13 mouse cellular contexts compared by ENCODE assay signal in the genomic region with DNA sequence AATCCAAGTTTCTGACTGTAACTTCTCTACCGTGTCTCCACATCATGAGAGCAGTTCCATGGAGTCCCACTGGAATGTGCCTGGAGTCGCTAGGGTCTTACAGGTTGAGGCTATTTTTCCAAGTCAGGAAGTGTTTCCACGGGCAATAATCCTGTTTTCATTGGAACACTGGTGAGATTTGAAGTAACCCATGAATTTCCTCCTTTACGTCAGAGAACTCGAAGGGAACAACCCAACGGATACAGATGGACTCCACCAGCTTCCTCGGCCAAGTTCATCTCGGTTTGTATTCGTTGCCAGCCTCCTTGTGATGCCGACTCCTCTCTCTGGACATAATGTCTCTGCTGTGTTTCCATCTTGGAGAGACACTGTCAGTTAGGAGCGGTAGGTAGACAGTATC.
"Had no signal": no experiment of that assay in that cellular context is flagged by ENCODE, and none has a peak within 500 bp of the region (broad histone marks: within the 10 kb centered on the region; RNA-seq: fewer than 3 reads in every experiment).

No protein-coding gene starts in this region.

- ATAC-seq: lung, postnatal 0 days; midbrain, embryonic 13.5 days had no signal

- H3K4me2 ChIP-seq: liver, embryonic 11.5 days; liver, embryonic 15.5 days; midbrain, embryonic 13.5 days; stomach, embryonic 15.5 days had no signal

- H3K27me3 ChIP-seq: liver, embryonic 15.5 days; midbrain, embryonic 13.5 days; stomach, embryonic 15.5 days had no signal

- H3K9me3 ChIP-seq: limb, embryonic 10.5 days; liver, embryonic 15.5 days; midbrain, embryonic 13.5 days; stomach, embryonic 15.5 days had no signal

- H3K36me3 ChIP-seq: limb, embryonic 10.5 days; liver, embryonic 15.5 days; midbrain, embryonic 13.5 days; stomach, embryonic 15.5 days had no signal

- H3K9ac ChIP-seq: liver, embryonic 15.5 days; midbrain, embryonic 13.5 days; stomach, embryonic 15.5 days had no signal

- H3K4me1 ChIP-seq: limb, embryonic 10.5 days; midbrain, embryonic 13.5 days; stomach, embryonic 15.5 days had no signal

- H3K27ac ChIP-seq: left cerebral cortex, adult 2 months; limb, embryonic 10.5 days; liver, embryonic 15.5 days; midbrain, embryonic 13.5 days; stomach, embryonic 15.5 days had no signal

- DNase-seq: kidney, postnatal 14 days; lung, adult 2 months; lung, postnatal 36 days; right cerebral cortex, postnatal 14 days; thymus, adult 2 months; thymus, postnatal 36 days had no signal

- H3K4me3 ChIP-seq: left cerebral cortex, adult 2 months; limb, embryonic 10.5 days; liver, embryonic 15.5 days; midbrain, embryonic 13.5 days; stomach, embryonic 15.5 days had no signal
